Mouse (Mus musculus): ENCODE results near the gene Flad1. TPM values are rescaled to one million over a fixed set of nuclear protein-coding genes. Genes with fewer than 3 reads are reported as not detected.

Flad1 gene
- polyA plus RNA-seq, 1 experiment from 2014 or later = 25.0 TPM

DNA sequence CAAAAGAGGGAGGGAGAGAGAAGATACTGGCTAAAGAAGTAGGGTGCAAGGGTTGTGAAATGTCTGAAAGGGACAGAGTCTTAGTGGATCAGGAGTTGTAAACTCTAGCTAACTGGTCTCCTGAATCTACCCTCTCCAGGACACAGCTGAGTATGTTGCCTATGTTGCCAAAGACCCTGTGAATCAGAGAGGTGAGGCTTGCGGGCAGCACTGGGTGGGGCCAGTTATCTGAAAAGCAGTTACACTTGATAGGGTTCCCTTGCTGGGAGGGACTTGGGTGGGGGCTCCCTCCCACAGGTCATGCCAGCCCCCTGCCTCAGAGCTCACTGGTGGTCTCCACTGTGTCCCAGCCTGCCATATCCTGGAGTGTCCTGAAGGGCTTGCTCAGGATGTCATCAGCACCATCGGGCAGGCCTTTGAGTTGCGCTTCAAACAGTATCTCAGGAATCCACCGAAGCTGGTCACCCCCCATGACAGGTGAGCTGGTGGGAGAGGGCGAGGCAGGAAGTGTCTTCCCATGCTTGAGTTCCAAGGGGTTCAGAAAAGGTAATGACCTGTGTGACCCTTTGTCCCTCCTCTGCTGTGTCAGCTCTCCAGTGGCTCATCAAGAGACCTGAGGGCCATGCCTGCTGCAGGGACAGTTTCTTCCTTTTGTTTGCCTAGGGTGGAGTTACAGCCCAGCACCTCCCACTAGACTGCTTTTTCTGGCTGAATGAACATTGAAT is 12.9 kb upstream of the Flad1 start:
- no peak for ATAC-seq (ENCODE audit: insufficient number of reproducible peaks, insufficient read depth, low FRiP score, low TSS enrichment, low read depth)
- no peak overlapping the region for H3K9ac ChIP-seq (replicated peaks)
- H3K27ac ChIP-seq = no peak overlapping the region
- WGBS = 94% methylated on average over 5 of the region's 5 CpGs
- H3K36me3 ChIP-seq = peaks cover 57% of the 10 kb centered on the region
- no peaks in the 10 kb centered on the region for H3K9me3 ChIP-seq
- no peaks in the 10 kb centered on the region for H3K27me3 ChIP-seq
- H3K4me3 ChIP-seq (replicated peaks) = no peak overlapping the region
- no peak overlapping the region for H3K4me2 ChIP-seq
- H3K4me1 ChIP-seq (replicated peaks) = peaks cover 36% of the 10 kb centered on the region

DNA sequence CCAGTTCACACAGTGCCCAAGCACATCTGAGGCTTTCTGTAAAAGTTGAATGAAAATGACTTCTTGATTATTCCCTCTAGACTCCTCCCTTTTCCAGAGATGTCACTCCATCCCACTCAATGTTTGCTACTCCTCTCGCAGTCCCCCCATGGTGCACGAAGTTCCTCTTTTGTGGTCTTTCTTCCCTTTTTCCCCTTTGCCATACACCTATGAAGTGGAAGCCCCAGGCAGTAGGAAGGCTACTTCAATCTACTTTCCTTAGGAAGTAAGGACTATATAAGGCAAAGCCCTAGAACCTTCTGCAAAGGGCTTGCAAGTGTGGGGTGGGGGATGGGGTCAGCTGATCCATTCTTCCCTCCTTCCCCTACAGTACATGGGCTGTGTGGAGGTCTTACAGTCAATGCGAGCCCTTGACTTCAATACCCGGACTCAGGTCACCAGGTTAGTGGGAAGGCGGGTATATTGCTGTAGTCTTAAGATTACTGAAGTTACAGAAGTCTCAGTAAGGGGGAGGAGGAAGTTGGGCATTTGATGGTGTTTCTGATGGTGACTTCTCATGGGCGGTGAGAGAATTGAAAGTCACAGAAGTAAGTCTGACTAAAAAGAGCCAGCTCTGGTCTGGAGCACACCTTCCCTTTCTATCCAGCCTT is 11.0 kb upstream of the Flad1 start:
- Histone ChIP-seq H3K36me3 (peaks cover 51% of the 10 kb centered on the region), H3K4me3 (replicated peaks) (peak overlapping the region; percentile 44), H3K27ac (peak overlapping the region; percentile 86; the same call in 1 of the 2 replicates), H3K9me3 (no peaks in the 10 kb centered on the region), H3K9ac (replicated peaks) (peak overlapping the region; percentile 71), H3K4me2 (peak overlapping the region; percentile 80), H3K4me1 (replicated peaks) (peaks cover 39% of the 10 kb centered on the region), H3K27me3 (no peaks in the 10 kb centered on the region)
- ATAC-seq (ENCODE audit: insufficient number of reproducible peaks, insufficient read depth, low FRiP score, low TSS enrichment, low read depth) = no peak
- 75% methylated on average over 6 of the region's 6 CpGs for WGBS

DNA sequence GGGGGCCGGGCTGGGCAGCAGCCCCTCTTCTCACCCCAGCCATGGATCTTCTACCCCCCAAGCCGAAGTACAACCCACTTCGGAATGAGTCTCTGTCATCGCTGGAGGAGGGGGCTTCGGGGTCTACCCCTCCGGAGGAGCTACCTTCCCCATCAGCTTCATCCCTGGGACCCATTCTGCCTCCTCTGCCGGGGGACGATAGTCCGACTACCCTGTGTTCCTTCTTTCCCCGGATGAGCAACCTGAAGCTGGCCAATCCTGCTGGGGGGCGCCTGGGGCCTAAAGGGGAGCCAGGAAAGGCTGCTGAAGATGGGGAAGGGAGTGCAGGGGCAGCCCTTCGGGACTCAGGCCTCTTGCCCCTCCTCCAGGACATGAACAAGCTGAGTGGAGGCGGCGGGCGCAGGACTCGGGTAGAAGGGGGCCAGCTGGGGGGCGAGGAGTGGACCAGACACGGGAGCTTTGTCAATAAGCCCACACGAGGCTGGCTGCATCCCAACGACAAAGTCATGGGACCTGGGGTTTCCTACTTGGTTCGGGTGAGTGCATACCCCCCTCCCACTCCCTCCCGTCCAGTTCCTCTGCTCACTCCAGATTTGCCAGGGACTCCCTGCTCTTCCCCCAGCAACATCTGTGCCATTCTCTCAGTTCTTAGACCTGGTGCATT is 10.3 kb upstream of the Flad1 start:
- peak overlapping the region; percentile 44 for H3K4me3 ChIP-seq (replicated peaks)
- H3K27me3 ChIP-seq = no peaks in the 10 kb centered on the region
- peaks cover 39% of the 10 kb centered on the region for H3K4me1 ChIP-seq (replicated peaks)
- peak overlapping the region; percentile 71 for H3K9ac ChIP-seq (replicated peaks)
- 8% methylated on average over 22 of the region's 22 CpGs for WGBS
- H3K9me3 ChIP-seq = no peaks in the 10 kb centered on the region
- H3K36me3 ChIP-seq = peaks cover 43% of the 10 kb centered on the region
- peak overlapping the region; percentile 86 for H3K27ac ChIP-seq
- ATAC-seq (ENCODE audit: insufficient number of reproducible peaks, insufficient read depth, low FRiP score, low TSS enrichment, low read depth) = no peak
- H3K4me2 ChIP-seq = peak overlapping the region; percentile 80

DNA sequence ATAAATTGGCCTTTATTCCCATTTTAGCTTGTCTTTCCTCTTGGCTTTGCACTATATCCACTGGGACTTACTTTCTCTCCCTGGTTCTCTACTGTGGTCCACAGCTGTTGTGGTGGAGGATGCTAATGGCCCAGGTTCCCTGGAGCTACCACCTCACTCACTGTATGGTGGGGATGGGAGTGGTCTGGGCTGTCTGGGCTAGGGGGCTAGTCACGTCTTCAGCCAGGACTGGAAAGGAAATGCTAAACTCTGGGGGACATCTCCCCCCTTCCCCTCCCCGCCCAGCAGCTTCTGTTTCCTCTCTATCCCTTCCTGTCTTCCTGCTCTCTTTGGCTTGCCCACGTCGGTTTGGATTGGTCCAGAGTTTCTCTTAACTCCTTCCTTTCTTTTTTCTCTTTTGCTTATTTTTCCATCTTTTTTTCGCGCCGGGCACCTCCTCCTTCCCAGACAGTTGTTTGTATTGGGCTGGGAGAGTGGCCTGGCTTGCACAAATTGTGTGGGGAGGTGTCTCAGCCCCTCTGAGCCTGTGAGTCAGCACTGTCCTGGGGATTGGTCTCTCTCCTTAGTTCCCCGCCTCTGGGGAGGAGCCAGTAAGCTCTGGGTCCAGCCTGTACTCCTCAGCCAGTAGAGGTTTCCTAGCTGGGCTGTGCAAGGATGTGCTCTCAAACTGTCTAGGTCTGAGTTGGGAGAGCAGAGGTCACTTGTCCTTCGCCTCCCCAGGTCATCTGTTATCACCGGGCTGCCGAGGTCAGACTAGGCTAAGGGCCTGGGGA is 9.5 kb upstream of the Flad1 start:
- ATAC-seq (ENCODE audit: insufficient number of reproducible peaks, insufficient read depth, low FRiP score, low TSS enrichment, low read depth) = peak; percentile 57
- peak overlapping the region; percentile 71 for H3K9ac ChIP-seq (replicated peaks)
- H3K27me3 ChIP-seq = no peaks in the 10 kb centered on the region
- peak overlapping the region; percentile 86 for H3K27ac ChIP-seq
- no peaks in the 10 kb centered on the region for H3K9me3 ChIP-seq
- H3K4me2 ChIP-seq = peak overlapping the region; percentile 80
- peak overlapping the region; percentile 44 for H3K4me3 ChIP-seq (replicated peaks)
- 4% methylated on average over 11 of the region's 11 CpGs for WGBS
- peaks cover 47% of the 10 kb centered on the region for H3K4me1 ChIP-seq (replicated peaks)
- H3K36me3 ChIP-seq = peaks cover 42% of the 10 kb centered on the region

DNA sequence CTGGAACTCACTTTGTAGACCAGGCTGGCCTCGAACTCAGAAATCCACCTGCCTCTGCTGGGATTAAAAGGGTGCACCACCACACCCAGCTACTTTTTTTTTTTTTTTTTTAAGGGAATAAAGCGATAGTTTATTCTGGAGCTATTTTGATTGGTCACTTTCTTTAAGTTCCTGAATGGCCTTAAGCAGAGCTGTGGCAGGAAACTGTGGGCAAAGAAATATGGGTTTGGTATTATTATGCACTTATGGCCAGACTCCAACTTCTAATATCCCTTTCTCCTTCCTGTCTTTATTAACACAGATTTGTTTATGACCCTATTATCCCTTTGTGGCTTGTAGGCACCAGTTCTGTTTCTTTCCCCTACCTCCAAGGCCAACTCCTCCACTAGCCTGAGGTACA is 8.8 kb upstream of the Flad1 start:
- Histone ChIP-seq H3K9me3 (no peaks in the 10 kb centered on the region), H3K4me2 (peak overlapping the region; percentile 80), H3K27ac (peak overlapping the region; percentile 86), H3K27me3 (no peaks in the 10 kb centered on the region), H3K4me1 (replicated peaks) (peaks cover 48% of the 10 kb centered on the region), H3K4me3 (replicated peaks) (peak overlapping the region; percentile 44; the same call in 1 of the 2 replicates), H3K9ac (replicated peaks) (0 out of 2 replicates have a peak overlapping the region, but pooled peaks have one; percentile 42), H3K36me3 (peaks cover 43% of the 10 kb centered on the region)
- ATAC-seq (ENCODE audit: insufficient number of reproducible peaks, insufficient read depth, low FRiP score, low TSS enrichment, low read depth) = no peak
- WGBS = 51% methylated on average over 2 of the region's 2 CpGs

DNA sequence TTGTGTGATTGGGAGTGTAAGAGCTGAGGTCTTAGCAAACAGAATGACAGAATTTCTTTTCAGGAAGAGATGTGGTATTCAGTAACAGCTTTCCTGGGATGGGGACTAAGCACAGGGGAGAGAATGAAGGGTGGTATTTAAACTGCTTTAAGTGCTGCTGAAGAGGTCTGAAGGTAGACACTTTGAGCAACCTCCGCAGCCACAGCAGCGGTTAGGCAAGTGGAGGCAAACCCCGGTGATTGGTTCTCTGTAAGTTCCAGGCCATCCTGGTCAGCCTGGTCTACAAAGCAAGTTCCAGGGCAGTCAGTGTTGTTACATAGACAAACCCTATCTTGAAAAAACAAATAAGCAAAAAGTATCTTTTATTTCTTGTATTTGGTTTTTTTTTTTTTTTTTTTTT is 8.3 kb upstream of the Flad1 start:
- Histone ChIP-seq H3K36me3 (peaks cover 43% of the 10 kb centered on the region), H3K27me3 (no peaks in the 10 kb centered on the region), H3K4me1 (replicated peaks) (peaks cover 48% of the 10 kb centered on the region), H3K4me3 (replicated peaks) (peak overlapping the region; percentile 60), H3K9ac (replicated peaks) (peak overlapping the region; percentile 62), H3K4me2 (peak overlapping the region; percentile 80), H3K27ac (peak overlapping the region; percentile 97), H3K9me3 (no peaks in the 10 kb centered on the region)
- ATAC-seq (ENCODE audit: insufficient number of reproducible peaks, insufficient read depth, low FRiP score, low TSS enrichment, low read depth) = no peak
- WGBS = 12% methylated on average over 3 of the region's 3 CpGs

DNA sequence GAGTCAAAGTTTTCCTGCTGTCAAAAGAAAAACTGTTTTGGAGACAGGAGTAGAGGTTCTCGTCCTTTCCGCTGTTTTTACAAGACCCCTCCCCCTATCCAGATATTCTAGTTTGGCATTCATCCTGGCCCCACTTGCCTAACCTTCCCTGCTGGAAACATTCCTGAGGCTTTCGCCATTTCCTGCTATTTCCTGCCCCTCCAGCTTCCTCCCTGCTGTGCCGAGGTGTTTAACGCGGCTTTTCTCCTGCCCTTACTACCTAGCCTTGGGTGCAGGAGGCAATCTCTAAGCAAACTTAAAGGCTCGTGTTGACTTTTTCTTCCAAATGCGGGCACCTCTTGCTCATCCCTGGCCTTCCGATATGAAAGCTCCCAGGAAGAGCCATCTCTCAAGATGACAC is 7.9 kb upstream of the Flad1 start:
- peaks cover 48% of the 10 kb centered on the region for H3K4me1 ChIP-seq (replicated peaks)
- 1% methylated on average over 9 of the region's 9 CpGs for WGBS
- H3K27me3 ChIP-seq = no peaks in the 10 kb centered on the region
- peak overlapping the region; percentile 62 for H3K9ac ChIP-seq (replicated peaks)
- ATAC-seq (ENCODE audit: insufficient number of reproducible peaks, insufficient read depth, low FRiP score, low TSS enrichment, low read depth) = no peak
- H3K4me2 ChIP-seq = peak overlapping the region; percentile 80
- no peaks in the 10 kb centered on the region for H3K9me3 ChIP-seq
- H3K36me3 ChIP-seq = peaks cover 43% of the 10 kb centered on the region
- H3K4me3 ChIP-seq (replicated peaks) = peak overlapping the region; percentile 60
- peak overlapping the region; percentile 97 for H3K27ac ChIP-seq

DNA sequence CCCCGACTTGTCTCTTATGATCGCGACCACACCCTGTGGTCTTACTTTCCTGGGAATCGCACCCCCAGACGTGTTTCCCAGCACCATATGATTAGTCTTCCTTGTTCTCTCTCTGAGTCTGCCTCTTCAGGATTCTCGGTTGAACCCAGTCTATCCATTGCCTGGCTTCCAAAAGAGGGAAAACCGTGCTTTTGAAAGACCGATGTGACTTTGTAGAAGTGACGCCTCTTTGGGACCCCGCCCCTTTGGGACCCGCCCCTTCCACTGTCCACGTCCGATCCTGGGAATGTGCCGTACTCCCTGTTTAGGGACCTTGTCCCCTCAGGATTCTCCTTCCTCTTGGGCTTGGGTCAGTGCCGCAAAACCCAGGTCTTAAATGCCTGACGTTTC is 7.2 kb upstream of the Flad1 start:
- Histone ChIP-seq H3K27me3 (no peaks in the 10 kb centered on the region), H3K4me2 (peak overlapping the region; percentile 80), H3K36me3 (peaks cover 43% of the 10 kb centered on the region), H3K9me3 (no peaks in the 10 kb centered on the region), H3K9ac (replicated peaks) (peak overlapping the region; percentile 62), H3K4me1 (replicated peaks) (peaks cover 48% of the 10 kb centered on the region), H3K4me3 (replicated peaks) (peak overlapping the region; percentile 60), H3K27ac (peak overlapping the region; percentile 97)
- 1% methylated on average over 16 of the region's 16 CpGs for WGBS
- ATAC-seq (ENCODE audit: insufficient number of reproducible peaks, insufficient read depth, low FRiP score, low TSS enrichment, low read depth) = 0 out of 2 replicates have a peak, but pooled peaks have one; percentile 4

DNA sequence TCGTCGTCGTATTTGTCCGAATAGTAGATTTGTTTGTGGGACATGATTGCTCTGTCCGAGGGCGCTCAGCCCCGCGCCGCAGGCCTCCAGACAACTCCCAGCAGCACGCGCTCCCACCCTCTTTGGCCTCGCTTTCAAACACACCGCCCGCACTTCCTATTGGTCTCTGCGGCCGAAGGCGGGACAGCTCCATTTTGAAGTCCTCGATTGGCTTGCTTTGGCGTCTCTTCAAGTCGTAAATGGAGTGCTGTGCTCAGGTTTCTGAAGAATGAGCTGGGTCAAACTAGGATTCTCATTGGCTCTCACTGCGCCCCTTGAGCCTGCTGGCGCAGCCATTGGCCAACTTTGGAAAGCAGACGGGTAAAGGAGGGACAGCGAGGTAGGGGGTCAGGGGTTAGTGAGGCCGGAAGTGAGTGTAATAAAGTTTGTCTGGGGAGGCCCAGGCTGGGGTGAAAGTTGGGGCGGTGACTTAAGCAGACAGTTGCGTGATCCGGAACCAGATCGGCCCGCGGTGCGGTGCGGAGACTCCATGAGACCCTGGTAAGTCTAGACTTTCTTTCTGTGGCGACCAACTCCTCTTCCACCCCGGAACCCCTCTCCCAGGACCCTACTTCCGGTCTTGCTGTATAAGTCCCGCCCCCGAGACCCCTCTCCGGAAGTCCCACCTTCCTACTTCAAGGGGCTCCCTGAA is 6.6 kb upstream of the Flad1 start, which contains the start of the genes Cks1b and Shc1:
Gene Cks1b, minus strand, starts transcription at position 214 of the 691 bp plus-strand sequence.
Gene Shc1, plus strand, starts transcription at position 274 of the 691 bp plus-strand sequence.
- Histone ChIP-seq H3K27me3 (no peaks in the 10 kb centered on the region), H3K9ac (replicated peaks) (peak within 1 kb of the TSS; percentile 66), H3K27ac (peak within 1 kb of the TSS; percentile 97), H3K4me1 (replicated peaks) (peaks cover 47% of the 10 kb centered on the region), H3K4me2 (peak within 1 kb of the TSS; percentile 80), H3K36me3 (peaks cover 40% of the 10 kb centered on the region), H3K4me3 (replicated peaks) (peak within 1 kb of the TSS; percentile 60), H3K9me3 (no peaks in the 10 kb centered on the region)
- under 1% methylated on average over 39 of the region's 39 CpGs for WGBS
- peak; percentile 95 for ATAC-seq (ENCODE audit: insufficient number of reproducible peaks, insufficient read depth, low FRiP score, low TSS enrichment, low read depth)

DNA sequence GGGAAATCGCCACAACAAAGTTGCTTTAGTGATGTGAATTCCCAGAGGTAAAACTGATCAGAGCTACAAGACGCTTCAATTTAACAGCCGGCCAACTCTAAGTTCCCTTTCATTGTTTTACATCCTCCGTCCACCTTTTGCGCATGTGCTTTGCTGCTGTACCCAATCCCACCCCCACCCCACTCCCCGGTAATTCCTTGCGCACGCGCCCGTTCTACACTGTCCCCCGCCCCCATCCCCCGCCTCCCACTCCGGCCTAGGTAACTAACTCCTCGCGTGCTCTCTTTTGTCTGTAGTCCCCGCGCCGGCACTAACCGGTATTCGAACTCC is 6.1 kb upstream of the Flad1 start:
- H3K4me1 ChIP-seq (replicated peaks) = peaks cover 42% of the 10 kb centered on the region
- H3K9me3 ChIP-seq = no peaks in the 10 kb centered on the region
- H3K4me3 ChIP-seq (replicated peaks) = peak overlapping the region; percentile 60
- peak overlapping the region; percentile 97 for H3K27ac ChIP-seq
- H3K27me3 ChIP-seq = no peaks in the 10 kb centered on the region
- H3K36me3 ChIP-seq = peaks cover 39% of the 10 kb centered on the region
- WGBS = 0% methylated on average over 20 of the region's 20 CpGs
- peak overlapping the region; percentile 66 for H3K9ac ChIP-seq (replicated peaks)
- peak overlapping the region; percentile 80 for H3K4me2 ChIP-seq
- peak; percentile 53 for ATAC-seq (ENCODE audit: insufficient number of reproducible peaks, insufficient read depth, low FRiP score, low TSS enrichment, low read depth)
